Comparison of ENCODE assay signal across 14 mouse cellular contexts in the genomic region with DNA sequence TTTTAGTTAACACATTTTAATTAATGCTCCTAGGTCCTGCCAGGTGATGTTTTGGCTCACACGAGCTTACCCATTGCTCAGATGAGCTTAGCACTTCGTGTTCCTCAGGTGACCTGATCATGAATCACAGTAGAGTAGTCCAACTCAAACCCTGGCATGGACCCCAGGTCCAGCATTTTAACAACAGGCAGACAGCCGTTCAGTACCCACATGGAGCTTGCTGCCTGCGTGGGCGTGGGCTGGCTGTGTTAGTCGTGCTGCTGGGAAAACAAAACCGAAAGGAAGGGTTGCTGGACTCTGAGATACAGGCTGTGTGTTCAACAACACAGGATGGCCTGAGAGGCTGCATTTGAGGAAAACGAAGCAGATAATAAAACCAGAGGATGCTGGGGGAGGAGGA. TPM values are rescaled to one million over a fixed set of nuclear protein-coding genes. Genes with fewer than 3 reads are reported as not detected.
DNase-seq lines count a peak whose midpoint lies in the region; ATAC-seq and TF ChIP-seq lines count a peak whose summit lies in the region.
"Had no signal": no experiment of that assay in that cellular context is flagged by ENCODE, and none has a peak within 500 bp of the region (broad histone marks: within the 10 kb centered on the region; RNA-seq: fewer than 3 reads in every experiment).

No protein-coding gene starts in this region.

- no peaks in the 10 kb centered on the region for H3K27me3 ChIP-seq in liver, adult 2 months (ENCODE audit: control insufficient read depth, insufficient read depth, low read length)
- H3K27me3 ChIP-seq in midbrain, postnatal 0 days (ENCODE audit: insufficient read depth, low read length) = no peaks in the 10 kb centered on the region
- H3K27me3 ChIP-seq: forebrain, embryonic 12.5 days; liver, embryonic 15.5 days had no signal

- TF ChIP-seq CTCF in liver, adult 2 months (IDR thresholded peaks at IDR 0.05; ENCODE audit: low read depth, low read length) = no peak
- TF ChIP-seq CTCF in midbrain, postnatal 0 days (IDR thresholded peaks at IDR 0.05) = no peak

- peak overlapping the region; percentile 5; the same call in 1 of the 2 replicates for H3K9ac ChIP-seq in liver, adult 2 months (ENCODE audit: low read depth, low read length)
- H3K9ac ChIP-seq in midbrain, postnatal 0 days (replicated peaks; ENCODE audit: low read length, poor library complexity, severe bottlenecking) = no peak overlapping the region
- H3K9ac ChIP-seq: forebrain, embryonic 12.5 days; liver, embryonic 15.5 days had no signal

- ATAC-seq in cerebellum, adult (ENCODE audit: insufficient number of reproducible peaks, low FRiP score, low TSS enrichment) = peak; percentile 38
- 0 out of 2 replicates have a peak, but pooled peaks have one; percentile 8 for ATAC-seq in megakaryocyte-erythroid progenitor cell, adult 5-6 weeks (replicated peaks; ENCODE audit: low FRiP score, low TSS enrichment, poor library complexity, severe bottlenecking)
- ATAC-seq in midbrain, postnatal 0 days (ENCODE audit: low FRiP score) = no peak
- ATAC-seq: intestine, postnatal 0 days had no signal

- H3K9me3 ChIP-seq in midbrain, postnatal 0 days (ENCODE audit: low read length) = no peaks in the 10 kb centered on the region
- H3K9me3 ChIP-seq: forebrain, embryonic 12.5 days; liver, embryonic 15.5 days had no signal

- H3K36me3 ChIP-seq in liver, adult 2 months (ENCODE audit: control insufficient read depth, insufficient read depth, low read length) = no peaks in the 10 kb centered on the region
- no peaks in the 10 kb centered on the region for H3K36me3 ChIP-seq in midbrain, postnatal 0 days (ENCODE audit: insufficient read depth, low read length)
- H3K36me3 ChIP-seq: liver, embryonic 15.5 days had no signal

- H3K4me1 ChIP-seq in liver, adult 2 months (ENCODE audit: control insufficient read depth, insufficient read depth, low read length) = peaks cover 10% of the 10 kb centered on the region; the same call in 1 of the 2 replicates
- H3K4me1 ChIP-seq in midbrain, postnatal 0 days (ENCODE audit: insufficient read depth, low read length) = peaks cover 4% of the 10 kb centered on the region; the same call in 1 of the 2 replicates
- H3K4me1 ChIP-seq: liver, embryonic 15.5 days had no signal

- TF ChIP-seq POLR2A in liver, adult 2 months (IDR thresholded peaks at IDR 0.05; ENCODE audit: extremely low read depth, insufficient read depth, low read length) = no peak

- WGBS in liver, adult 2 months = 12% methylated on average over 8 of the region's 8 CpGs
- WGBS in midbrain, postnatal 0 days = 87% methylated on average over 8 of the region's 8 CpGs

- DNase-seq in cerebellum, adult 8-10 months = no peak
- DNase-seq in liver, adult 2 months (ENCODE audit: extremely low read depth, low read depth, low spot score) = peak; percentile 68
- no peak for DNase-seq in liver
- peak; percentile 21 for DNase-seq in cerebellum, adult 9-10 months
- no peak for DNase-seq in lung, postnatal 36 days
- DNase-seq in midbrain, postnatal 0 days (ENCODE audit: low spot score) = no peak
- DNase-seq: embryo, embryonic 11 days; gastrocnemius, postnatal 36 days; heart, postnatal 36 days had no signal

- H3K4me3 ChIP-seq in liver, adult 2 months (ENCODE audit: insufficient read depth, low read depth, low read length) = 0 out of 2 replicates have a peak overlapping the region, but pooled peaks have one; percentile 4
- no peak overlapping the region for H3K4me3 ChIP-seq in midbrain, postnatal 0 days (ENCODE audit: low read depth, low read length)
- H3K4me3 ChIP-seq: forebrain, embryonic 12.5 days; liver, embryonic 15.5 days had no signal

- H3K27ac ChIP-seq in liver, adult 2 months (replicated peaks; ENCODE audit: insufficient read depth, low read depth, low read length) = no peak overlapping the region
- H3K27ac ChIP-seq in midbrain, postnatal 0 days (ENCODE audit: low read depth, low read length) = no peak overlapping the region
- H3K27ac ChIP-seq: forebrain, embryonic 12.5 days; liver, embryonic 15.5 days had no signal

- H3K4me2 ChIP-seq in midbrain, postnatal 0 days (ENCODE audit: low read depth, low read length, poor library complexity, severe bottlenecking) = no peak overlapping the region
- H3K4me2 ChIP-seq: forebrain, embryonic 12.5 days; liver, embryonic 15.5 days had no signal

- no peaks in the 10 kb centered on the region for H3K79me2 ChIP-seq in liver, adult 2 months (ENCODE audit: control insufficient read depth, insufficient read depth, low read length)

RNA-seq across cellular contexts. Expression of a gene that starts 36.5 kb away (rescaled TPM):
- total RNA-seq in liver, adult 2 months (2014; rRNA removed) = 0.34 and 0.37 TPM in 2 replicates
- 0.06 TPM in 1 of 2 replicates, not detected in the other for polyA plus RNA-seq in liver, adult 2 months (2012; rRNA removed)
- not detected in 2 replicates for total RNA-seq in megakaryocyte-erythroid progenitor cell, adult 5-6 weeks (2014; fragmentation: Nextera tagmentation)
- total RNA-seq in megakaryocyte-erythroid progenitor cell, adult 5-6 weeks (2017) = not detected in 2 replicates
- total RNA-seq in midbrain, postnatal 0 days (2014; rRNA removed) = 1.7 TPM in 1 of 2 replicates, not detected in the other
- not detected in 2 replicates for polyA plus RNA-seq in midbrain, postnatal 0 days (2015; fragmentation: Nextera tagmentation; extraction: Ambion mirVana)
- polyA plus RNA-seq: forebrain, embryonic 12.5 days; liver, embryonic 15.5 days had no signal

Comparison
In these comparisons a context has a peak if more than half of its experiments do, and no peak if none do; other contexts are left out.
1. DNase-seq: peak in liver, adult 2 months (single experiment) and cerebellum, adult 9-10 months (single experiment); none in cerebellum, adult 8-10 months (single experiment), liver (single experiment), lung, postnatal 36 days (single experiment) and midbrain, postnatal 0 days (single experiment).